Mouse (Mus musculus) liver, embryonic 14.5 days (tissue): Measurements from ENCODE around the gene Adgrl1. TPM values are rescaled to one million over a fixed set of nuclear protein-coding genes. Genes with fewer than 3 reads are reported as not detected.

Experiments used
- ATAC-seq: fragments of 200-750 bp; cut with Nextera tagmentation; 2 replicates; pipeline ENCODE4 v1.8.0; 2017; ENCODE audit warnings: moderate number of reproducible peaks, mild to moderate bottlenecking, moderate library complexity; ENCODE audit not compliant: insufficient read depth
- DNase-seq, 3 experiments: peaks; one replicate each; pipeline ENCODE4 v3.0.0-alpha.2; 2012 to 2013; ENCODE audit warnings: low read depth in 3 of 3, low spot score in 3 of 3
- H3K27ac ChIP-seq: fragments of 300-500 bp; sonication (generic); 2 replicates; pipeline ENCODE4 v1.5.1; 2014; ENCODE audit warnings: moderate library complexity, mild to moderate bottlenecking, control low read depth, inconsistent platforms
- H3K27me3 ChIP-seq: fragments of 300-500 bp; sonication (generic); 2 replicates; pipeline ENCODE4 v1.6.1; 2014; ENCODE audit warnings: mild to moderate bottlenecking, low read length, moderate library complexity; ENCODE audit not compliant: control insufficient read depth, insufficient read depth
- H3K36me3 ChIP-seq: fragments of 300-500 bp; sonication (generic); replicated peaks from 2 replicates; pipeline ENCODE4 v1.6.1; 2014; ENCODE audit warnings: low read depth; ENCODE audit not compliant: control insufficient read depth, insufficient read depth
- H3K4me1 ChIP-seq, 2 experiments: fragments of 200-500 bp in 1 of 2; fragments of 300-500 bp in 1 of 2; sonication (generic) in 1 of 2; replicated peaks; 2 replicates each; pipeline ENCODE4 v1.6.1; 2012 to 2014; ENCODE audit warnings: antibody characterized with exemption in 1 of 2, inconsistent platforms in 1 of 2, low read length in 1 of 2; ENCODE audit not compliant: control insufficient read depth in 2 of 2, insufficient read depth in 2 of 2
- H3K4me2 ChIP-seq: fragments of 300-500 bp; sonication (generic); 2 replicates; pipeline ENCODE4 v1.6.1; 2014; ENCODE audit warnings: low read depth, mild to moderate bottlenecking, control low read depth, moderate library complexity
- H3K4me3 ChIP-seq, 2 experiments: fragments of 200-500 bp in 1 of 2; fragments of 300-500 bp in 1 of 2; sonication (generic) in 1 of 2; 2 replicates each; pipeline ENCODE4 v1.5.1; 2012 to 2014; ENCODE audit warnings: low read depth in 2 of 2, low read length in 2 of 2, mild to moderate bottlenecking in 2 of 2, control low read depth in 1 of 2, inconsistent platforms in 1 of 2, moderate library complexity in 1 of 2; ENCODE audit not compliant: insufficient read depth in 1 of 2
- H3K9ac ChIP-seq: fragments of 300-500 bp; sonication (generic); replicated peaks from 2 replicates; pipeline ENCODE4 v1.6.1; 2014; ENCODE audit warnings: mild to moderate bottlenecking, control low read depth, moderate library complexity
- H3K9me3 ChIP-seq: fragments of 300-500 bp; sonication (generic); 2 replicates; pipeline ENCODE4 v1.6.1; 2016; ENCODE audit warnings: low read length, mixed read lengths; ENCODE audit not compliant: control insufficient read depth
- CTCF ChIP-seq: IDR thresholded peaks from 2 replicates; pipeline ENCODE4 v1.5.1; 2016; ENCODE audit warnings: antibody characterized with exemption, low read depth, control low read depth
- EP300 ChIP-seq: IDR thresholded peaks from 2 replicates; pipeline ENCODE4 v1.6.1; 2016; ENCODE audit warnings: antibody characterized with exemption, low read depth
- WGBS: fragments of 180-500 bp; shearing (Covaris S2); extraction: QIAGEN DNeasy Blood & Tissue Kit; methylation state at CpG from one replicate; pipeline ENCODE4 v1.1.7; 2014; ENCODE audit not compliant: insufficient replicate concordance; 5-methylcytosine and 5-hydroxymethylcytosine counted together
- polyA plus RNA-seq, 2 experiments: library from polyadenylated mRNA; depleted of rRNA in 1 of 2; stranded (reverse) in 1 of 2; unstranded in 1 of 2; fragments of >200 nt; fragmentation: Nextera tagmentation in 1 of 2; extraction: Ambion mirVana in 1 of 2; gene quantifications; 2 replicates each; pipeline versions ENCODE4 v1.2.1 to v1.2.3; 2012 to 2014

Adgrl1 gene
- polyA plus RNA-seq, 2 experiments = 1.2 to 4.5 TPM

GRCm38 (mm10) chr8:83900957-83901270 is 1.0 kb downstream of the Adgrl1 start:
- Histone ChIP-seq H3K27me3 (peaks cover 33% of the 10 kb centered on the region), H3K27ac (no peak overlapping the region)
- no peak for DNase-seq

DNA sequence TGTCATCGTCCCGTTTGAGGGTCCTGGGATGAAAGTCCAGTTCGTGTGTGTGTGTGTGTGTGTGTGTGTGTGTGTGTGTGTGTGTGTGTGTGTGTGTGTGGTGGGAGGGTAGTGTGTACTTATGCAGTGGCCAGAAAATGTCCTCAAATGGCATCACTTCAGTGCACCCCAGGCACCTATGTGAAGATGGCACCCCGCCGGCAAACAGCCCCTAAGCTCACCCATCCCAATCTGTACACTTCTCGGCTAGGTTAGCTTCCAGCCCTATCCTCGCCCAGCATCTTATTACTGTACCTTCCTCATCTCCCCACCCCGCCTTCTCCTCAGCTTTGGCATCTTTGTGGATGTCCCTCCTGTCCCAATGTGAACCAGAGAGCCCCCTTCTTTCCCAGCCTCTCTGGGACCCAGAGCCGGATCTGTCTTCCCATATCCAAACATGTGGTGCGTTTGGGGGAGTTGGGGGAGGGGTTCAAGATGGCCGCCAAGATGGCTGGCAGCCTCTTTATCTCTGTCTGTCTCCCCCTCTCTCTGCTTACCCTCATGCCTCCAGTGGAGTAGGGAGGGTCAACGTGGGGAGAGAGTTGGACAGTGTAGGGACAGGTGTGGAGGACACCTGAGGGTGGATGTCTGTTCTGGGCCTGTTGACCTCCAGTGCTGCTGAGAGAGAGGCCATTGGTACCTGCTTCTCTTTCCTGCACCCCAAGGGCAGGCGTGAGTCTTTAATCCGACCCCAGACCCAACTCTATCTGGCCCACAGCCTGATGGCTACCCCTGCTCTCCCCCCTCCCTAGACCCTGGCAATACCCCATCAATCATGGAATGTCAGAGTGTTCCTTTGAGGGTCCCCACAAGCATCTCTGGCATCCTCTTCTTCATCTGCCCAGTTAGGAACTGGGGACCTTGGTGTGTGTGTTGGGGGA is 1.9 kb downstream of the Adgrl1 start:
- Histone ChIP-seq H3K4me2 (peak overlapping the region; percentile 77), H3K4me1 (peaks cover 0 to 19% of the 10 kb centered on the region in 2 experiments; a peak in 2 of 4 replicates), H3K36me3 (no peaks in the 10 kb centered on the region), H3K9ac (no peak overlapping the region), H3K4me3 (peak overlapping the region in 1 of 2 experiments; percentile 66; a peak in 2 of 4 replicates), H3K9me3 (no peaks in the 10 kb centered on the region), H3K27ac (no peak overlapping the region), H3K27me3 (peaks cover 31% of the 10 kb centered on the region)
- TF ChIP-seq CTCF = no peak
- TF ChIP-seq EP300 = no peak
- 24% methylated on average over 14 of the region's 14 CpGs for WGBS
- ATAC-seq (no peak), DNase-seq (no peak)

More at GRCm38 (mm10) chr8:83900957-83901270, 1.0 kb downstream of the Adgrl1 start:
- Histone ChIP-seq H3K36me3 (no peaks in the 10 kb centered on the region), H3K4me1 (peaks cover 0 to 19% of the 10 kb centered on the region in 2 experiments; a peak in 2 of 4 replicates), H3K9ac (peak overlapping the region; percentile 57; the same call in 1 of the 2 replicates), H3K4me2 (peak overlapping the region; percentile 77), H3K4me3 (peak overlapping the region; percentile 65 to 66), H3K9me3 (no peaks in the 10 kb centered on the region)
- no peak for ATAC-seq
- under 1% methylated on average over 40 of the region's 40 CpGs for WGBS
- TF ChIP-seq EP300 = no peak
- TF ChIP-seq CTCF = no peak

DNA sequence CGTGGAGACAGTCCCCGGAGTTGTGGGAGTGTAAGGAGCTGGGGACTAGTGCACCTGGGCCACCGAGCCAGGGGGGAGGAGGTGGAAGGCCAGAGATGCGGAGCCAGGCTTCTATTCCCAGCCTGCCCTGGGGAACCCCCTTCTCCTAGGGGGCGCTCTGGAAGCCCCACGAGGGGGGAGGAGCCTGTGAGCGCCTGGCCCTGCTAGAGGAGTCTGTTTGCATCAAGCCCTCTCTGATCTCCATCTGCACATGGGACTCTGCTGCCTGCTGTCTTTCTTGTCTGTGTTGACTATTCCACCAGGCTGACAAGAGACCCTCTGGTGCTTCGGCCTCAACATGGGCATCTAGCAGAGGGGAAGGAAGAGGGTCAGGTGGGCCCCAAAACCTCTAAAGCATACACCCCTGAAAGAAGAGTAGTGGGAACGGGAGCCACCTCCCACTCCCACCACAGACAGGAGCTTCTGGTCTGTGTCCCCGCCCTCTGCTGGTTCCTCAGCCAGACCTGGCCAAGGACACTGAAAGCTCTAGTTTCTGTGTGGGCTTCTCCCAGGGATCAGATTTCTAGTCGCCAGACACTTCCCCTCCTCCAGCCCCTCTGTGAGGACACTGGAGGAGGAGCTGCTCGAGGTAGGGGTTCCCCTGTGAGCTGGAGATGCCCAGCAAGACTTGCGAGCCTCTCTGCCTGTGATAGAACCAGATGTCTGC is 3.2 kb downstream of the Adgrl1 start:
- Histone ChIP-seq H3K27ac (no peak overlapping the region), H3K9me3 (no peaks in the 10 kb centered on the region), H3K27me3 (peaks cover 25% of the 10 kb centered on the region), H3K4me1 (peaks cover 0 to 15% of the 10 kb centered on the region in 2 experiments; a peak in 2 of 4 replicates), H3K9ac (no peak overlapping the region), H3K36me3 (no peaks in the 10 kb centered on the region), H3K4me2 (no peak overlapping the region), H3K4me3 (no peak overlapping the region)
- no peak for TF ChIP-seq EP300
- 0 out of 2 replicates have a peak, but pooled peaks have one; percentile 5 for TF ChIP-seq CTCF
- no peak for ATAC-seq
- WGBS = 22% methylated on average over 12 of the region's 13 CpGs
- DNase-seq = no peak

- Histone ChIP-seq H3K4me3 (no peak overlapping the region), H3K4me2 (no peak overlapping the region), H3K36me3 (no peaks in the 10 kb centered on the region), H3K9me3 (no peaks in the 10 kb centered on the region), H3K27me3 (no peaks in the 10 kb centered on the region), H3K27ac (no peak overlapping the region), H3K9ac (no peak overlapping the region), H3K4me1 (peaks cover 0 to 19% of the 10 kb centered on the region in 2 experiments; a peak in 2 of 4 replicates)
- DNase-seq (no peak), ATAC-seq (no peak)
- no peak for TF ChIP-seq CTCF
- no peak for TF ChIP-seq EP300
- 67% methylated on average over 6 of the region's 6 CpGs for WGBS
These were observed 8.7 kb downstream of the Adgrl1 start for GRCm38 (mm10) chr8:83908583-83908982.

DNA sequence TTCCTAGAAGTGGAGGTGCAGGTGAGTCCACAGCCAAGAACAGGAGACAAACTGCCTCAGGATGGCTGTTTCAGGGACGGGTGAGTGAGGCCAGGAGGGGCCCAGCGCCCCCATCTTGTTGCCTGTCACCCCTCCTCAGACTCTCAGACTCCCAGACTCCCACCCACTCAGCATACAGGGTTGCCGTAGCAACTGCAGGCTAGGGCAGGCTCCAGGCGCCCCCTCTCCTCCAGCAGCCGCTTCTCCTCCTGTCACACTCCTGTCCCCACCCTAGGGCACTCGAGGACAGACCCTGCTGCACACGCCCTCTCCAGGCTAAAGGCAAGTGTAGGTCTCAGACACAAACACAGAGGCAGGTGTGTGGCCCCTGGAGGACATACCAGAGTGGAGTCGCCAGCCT is 9.4 kb downstream of the Adgrl1 start:
- Histone ChIP-seq H3K9me3 (no peaks in the 10 kb centered on the region), H3K27ac (no peak overlapping the region), H3K36me3 (no peaks in the 10 kb centered on the region), H3K4me1 (peaks cover under 1 to 20% of the 10 kb centered on the region in 2 experiments; a peak in 3 of 4 replicates), H3K27me3 (no peaks in the 10 kb centered on the region), H3K4me3 (no peak overlapping the region), H3K9ac (no peak overlapping the region), H3K4me2 (no peak overlapping the region)
- ATAC-seq = no peak
- no peak for TF ChIP-seq EP300
- no peak for TF ChIP-seq CTCF
- WGBS = 54% methylated on average over 8 of the region's 8 CpGs
- DNase-seq = no peak
